Mouse (Mus musculus): Measurements from ENCODE around the gene Col25a1.

- TF ChIP-seq CTCF (IDR thresholded peaks at IDR 0.05; ENCODE audit: extremely low read depth, insufficient read length, insufficient replicate concordance, low read depth, low read length) (no peak), POLR2A (IDR thresholded peaks at IDR 0.05; ENCODE audit: low read depth, low read length) (no peak)
These were observed 225.4 kb downstream of the Col25a1 start for GRCm38 (mm10) chr3:130356575-130357173.
